Mouse (Mus musculus) heart, adult 2 months (tissue): ENCODE measurements around the gene Ltbr.

Experiments used
- CTCF ChIP-seq: fragments of 200-600 bp; IDR thresholded peaks from 2 replicates; pipeline ENCODE4 v1.8.1; 2022; ENCODE audit warnings: antibody characterized with exemption, mild to moderate bottlenecking, moderate library complexity
- EP300 ChIP-seq: fragments of 200-500 bp; IDR thresholded peaks from 2 replicates; pipeline ENCODE4 v1.6.1; 2011; ENCODE audit warnings: low read depth, low read length, control low read depth; ENCODE audit not compliant: insufficient read depth

- no peak for TF ChIP-seq EP300
- TF ChIP-seq CTCF: no peak
Measured at GRCm38 (mm10) chr6:125260006-125260555, 53.6 kb downstream of the Ltbr start.
